Mouse (Mus musculus): Measurements from ENCODE around the gene Prkca.

GRCm38 (mm10) chr11:108356020-108356419 lies 12.3 kb upstream of the Prkca start:
- TF ChIP-seq CTCF (IDR thresholded peaks at IDR 0.05; ENCODE audit: extremely low read depth, insufficient read depth, low read length) (no peak), POLR2A (IDR thresholded peaks at IDR 0.05; ENCODE audit: extremely low read depth, insufficient read depth, low read length) (no peak)
